Mouse (Mus musculus) lung, adult 2 months (tissue): ENCODE measurements around the gene Cntnap1.
"Not testable (repeated sequence)": the region's sequence is repeated elsewhere in the genome, so short reads cannot be mapped to it uniquely, and the experiment has no call there.

ENCODE experiments used
- CTCF ChIP-seq: fragments of 200-500 bp; IDR thresholded peaks from 2 replicates; pipeline ENCODE4 v1.5.1; 2011; ENCODE audit warnings: mild to moderate bottlenecking, low read length, control low read depth; ENCODE audit not compliant: insufficient read depth
- POLR2A ChIP-seq: fragments of 200-500 bp; IDR thresholded peaks from 2 replicates; pipeline ENCODE4 v1.6.1; 2011; ENCODE audit warnings: low read depth, mild to moderate bottlenecking, control low read depth, low read length, borderline replicate concordance; ENCODE audit errors: extremely low read depth

- not testable (repeated sequence) for TF ChIP-seq CTCF, POLR2A
Measured at GRCm38 (mm10) chr11:101125008-101125407, 45.3 kb upstream of the Cntnap1 start.
